Mouse (Mus musculus) myocyte (in vitro differentiated cells): ENCODE data around the gene B4galt4.
A peak's percentile ranks its signal among the peaks of the same experiment; 100 is the strongest.

Experiments used
- E2F4 ChIP-seq: IDR thresholded peaks from one replicate; pipeline ENCODE4 v1.6.1; 2011; ENCODE audit warnings: mild to moderate bottlenecking, control low read depth, moderate library complexity; ENCODE audit not compliant: insufficient read depth
- MYOD1 ChIP-seq, 3 experiments: IDR thresholded peaks; one replicate each; pipeline ENCODE4 v1.6.1; 2011; ENCODE audit warnings: control low read depth in 2 of 3, low read depth in 2 of 3, mild to moderate bottlenecking in 2 of 3, moderate library complexity in 1 of 3; ENCODE audit not compliant: insufficient read length in 2 of 3, control insufficient read depth in 1 of 3
- POLR2A ChIP-seq: IDR thresholded peaks from one replicate; pipeline ENCODE4 v1.6.1; 2011; ENCODE audit warnings: low read depth, mild to moderate bottlenecking, control low read depth, moderate library complexity; ENCODE audit not compliant: insufficient read length
- POLR2AphosphoS2 ChIP-seq: IDR thresholded peaks from one replicate; pipeline ENCODE4 v1.6.1; 2011; ENCODE audit warnings: low read depth, control low read depth; ENCODE audit not compliant: insufficient read length
- SRF ChIP-seq: IDR thresholded peaks from one replicate; pipeline ENCODE4 v1.6.1; 2011; ENCODE audit warnings: low read depth; ENCODE audit not compliant: control insufficient read depth, insufficient read length
- TCF12 ChIP-seq: IDR thresholded peaks from one replicate; pipeline ENCODE4 v1.6.1; 2011; ENCODE audit warnings: mild to moderate bottlenecking, control low read depth; ENCODE audit not compliant: poor library complexity, insufficient read depth, severe bottlenecking
- USF1 ChIP-seq: IDR thresholded peaks from one replicate; pipeline ENCODE4 v1.6.1; 2011; ENCODE audit warnings: low read depth, mild to moderate bottlenecking, control low read depth, moderate library complexity

- TF ChIP-seq POLR2A (peak; percentile 46), MYOD1 (IDR thresholded peaks at IDR 0.05; ENCODE audit: control insufficient read depth in 1 of 3, insufficient read length in 2 of 3, low read depth in 2 of 3) (no peak), POLR2AphosphoS2 (no peak), USF1 (no peak), SRF (no peak), E2F4 (no peak), TCF12 (no peak)
Observed at GRCm38 (mm10) chr16:38742113-38742658, at the start of gene B4galt4.
